Mouse (Mus musculus): ENCODE measurements around the gene Fgf15.

Fgf15 gene

GRCm38 (mm10) chr7:144933336-144933735, 37.0 kb downstream of the Fgf15 start:
- DNase-seq, result no peak

GRCm38 (mm10) chr7:144933796-144934195, 37.5 kb downstream of the Fgf15 start:
- DNase-seq, result peak in 1 of 2 experiments; percentile 21

- DNase-seq, result no peak
Measured at GRCm38 (mm10) chr7:144934901-144935300, 38.6 kb downstream of the Fgf15 start.

DNA sequence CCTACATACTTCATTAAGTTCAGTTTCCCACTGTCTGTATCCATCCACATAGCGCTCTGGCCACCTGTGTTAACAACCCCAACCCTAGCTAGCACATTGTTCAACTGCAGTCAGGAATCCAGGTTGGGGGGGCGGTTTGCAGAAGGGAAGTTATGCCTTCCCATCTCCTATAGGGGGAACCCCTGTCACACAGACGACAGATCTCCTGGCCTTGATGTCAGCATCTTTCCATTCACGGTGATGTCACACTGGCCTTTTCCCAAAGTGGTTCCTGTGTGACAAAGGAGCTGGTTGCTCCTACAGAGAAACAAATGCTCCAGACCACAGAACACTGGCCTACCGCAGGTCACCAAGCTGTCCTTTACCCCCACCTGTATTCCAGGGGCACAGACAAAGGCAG, 39.2 kb downstream of the Fgf15 start:
- DNase-seq, result peak in 1 of 2 experiments; percentile 17

DNA sequence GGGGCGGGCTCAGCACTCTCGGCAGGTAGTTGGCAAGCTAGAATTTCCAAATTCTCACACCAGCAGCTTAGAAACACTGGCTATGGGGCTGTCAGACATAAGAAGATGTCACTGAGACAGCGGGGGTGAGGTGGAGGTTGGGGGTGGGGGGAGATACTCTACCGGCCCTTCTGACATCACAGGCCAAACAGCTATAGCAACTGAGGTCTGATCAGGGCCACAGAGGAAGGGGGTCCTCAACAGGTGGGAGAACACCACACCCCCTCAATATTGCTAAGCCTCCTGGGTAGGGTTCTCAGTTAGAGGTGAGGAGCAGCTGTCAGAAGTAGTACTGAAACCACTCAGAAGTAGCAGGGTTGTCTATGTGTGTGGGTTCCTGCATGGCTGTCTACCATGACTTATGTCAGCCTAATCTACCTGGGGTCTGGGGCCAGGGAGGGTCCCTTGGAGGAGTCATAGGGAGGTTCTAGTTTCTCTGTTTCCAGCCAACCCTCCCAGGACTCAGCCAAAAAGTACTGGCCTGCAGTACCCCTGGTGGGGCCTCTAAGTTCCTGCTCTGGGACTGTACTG, 40.1 kb downstream of the Fgf15 start:
- DNase-seq, result no peak

GRCm38 (mm10) chr7:144937490-144937889, 41.2 kb downstream of the Fgf15 start:
- peak; percentile 94 for DNase-seq

DNA sequence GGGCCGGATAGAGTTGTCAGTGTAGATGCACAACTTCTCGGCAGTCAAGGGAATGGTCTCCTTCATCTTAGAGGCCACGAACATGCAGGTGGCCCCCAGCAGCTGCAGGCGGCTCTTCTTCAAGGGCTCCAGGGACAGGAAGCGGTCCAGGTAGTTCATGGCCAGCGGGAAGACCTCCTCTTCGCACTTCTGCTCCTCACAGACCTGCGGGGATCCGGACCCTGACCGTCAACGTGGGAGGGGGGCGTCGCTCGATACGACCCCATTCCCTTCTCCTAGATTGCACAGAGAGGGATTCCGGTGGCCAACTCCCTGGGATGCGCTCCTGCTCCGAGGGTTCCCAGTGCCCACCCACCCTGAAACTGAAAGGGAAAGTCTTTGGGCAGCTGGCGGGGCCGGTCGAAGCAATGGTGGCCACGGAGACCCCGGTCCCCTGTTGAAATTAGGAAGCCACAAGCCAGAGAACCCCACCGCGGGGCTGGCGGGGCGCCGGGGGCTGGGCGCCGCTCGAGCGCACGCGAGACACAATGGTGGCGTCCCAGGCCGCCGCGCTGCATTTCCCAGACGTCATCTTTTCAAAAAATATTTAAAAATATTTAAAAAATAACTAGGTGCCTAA, 41.7 kb downstream of the Fgf15 start:
- peak in 1 of 2 experiments; percentile 25 for DNase-seq

- no peak for DNase-seq
Measured at GRCm38 (mm10) chr7:144938661-144939343, 42.5 kb downstream of the Fgf15 start.

DNA sequence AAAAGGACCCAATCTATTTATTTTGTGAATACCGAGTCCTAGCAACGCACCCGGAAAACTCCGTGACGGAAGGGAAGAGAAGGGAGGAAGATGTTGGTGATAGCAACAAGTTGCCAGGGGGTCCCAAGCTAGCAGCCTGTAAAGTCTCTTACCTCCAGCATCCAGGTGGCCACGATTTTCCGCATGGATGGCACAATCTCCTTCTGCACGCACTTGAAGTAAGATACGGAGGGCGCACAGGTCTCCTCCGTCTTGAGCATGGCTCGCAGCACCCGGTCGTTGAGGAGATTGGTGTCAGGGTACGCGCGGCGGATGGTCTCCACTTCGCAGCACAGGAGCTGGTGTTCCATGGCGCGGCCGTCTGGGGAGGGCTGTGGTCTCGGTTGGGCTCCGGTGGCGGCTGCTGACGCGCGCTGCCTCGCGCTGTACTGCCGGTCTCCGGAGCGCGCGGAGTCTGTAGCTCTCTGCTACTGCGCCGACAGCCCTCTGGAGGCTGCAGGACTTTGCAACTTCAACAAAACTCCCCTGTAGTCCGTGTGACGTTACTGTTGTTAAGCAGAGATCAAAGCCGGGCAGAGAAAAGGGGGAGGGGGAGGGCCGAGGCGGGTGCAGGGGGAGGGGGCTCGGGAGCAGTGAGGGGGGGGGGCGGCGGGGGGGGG, 43.1 kb downstream of the Fgf15 start, which contains the start of gene Ccnd1:
TSS of gene Ccnd1 (minus strand) at position 582 of the 659 bp plus-strand sequence.
- DNase-seq, result peak; percentile 48 to 50

GRCm38 (mm10) chr7:144940003-144940571, 43.8 kb downstream of the Fgf15 start:
- DNase-seq, result peak; percentile 25 to 28

DNA sequence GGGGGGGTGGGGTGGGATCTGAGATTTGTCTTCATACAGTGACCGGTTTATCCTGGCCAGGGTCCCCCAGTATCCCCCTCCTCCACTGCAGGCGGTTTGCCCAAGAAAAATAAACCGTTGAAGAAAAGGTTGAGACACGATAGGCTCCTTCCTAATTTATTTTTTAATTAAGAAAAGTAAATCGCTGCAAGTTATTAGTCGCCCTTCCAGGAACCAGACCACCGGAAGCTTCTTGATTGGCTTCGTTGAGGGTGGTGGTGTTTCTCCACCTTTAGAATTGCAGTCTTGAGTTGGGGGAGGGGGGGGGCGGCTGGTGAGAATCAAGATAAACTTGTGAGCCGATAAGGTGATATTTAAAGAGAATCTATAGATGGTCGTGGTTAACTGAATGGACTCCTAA, 44.3 kb downstream of the Fgf15 start:
- no peak for DNase-seq

- peak; percentile 62 to 63 for DNase-seq
Measured at GRCm38 (mm10) chr7:144941242-144941831, 45.0 kb downstream of the Fgf15 start.

- DNase-seq, result peak; percentile 9 to 25
Measured at GRCm38 (mm10) chr7:144942071-144942743, 45.9 kb downstream of the Fgf15 start.

DNA sequence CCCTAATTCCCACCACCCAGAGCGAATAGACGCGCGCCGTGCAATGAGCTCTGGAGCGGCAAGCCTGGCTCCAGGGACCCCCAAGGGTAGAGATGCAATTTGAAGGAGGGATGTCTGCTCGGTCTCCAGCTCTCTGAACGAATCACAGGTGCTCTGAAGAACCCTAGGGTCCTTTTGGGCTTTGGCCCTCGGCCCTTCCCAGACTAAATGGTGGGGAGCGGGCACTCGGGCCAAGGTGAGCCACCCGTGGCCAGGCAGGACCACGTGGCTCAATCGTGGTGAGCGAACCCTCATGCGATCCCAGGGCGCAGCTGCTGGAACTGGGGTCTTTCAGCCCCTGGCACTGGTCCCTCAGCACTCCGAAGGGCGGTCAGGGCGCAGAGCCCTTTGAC, 46.4 kb downstream of the Fgf15 start:
- no peak for DNase-seq

- DNase-seq, result peak; percentile 53 to 59
Measured at GRCm38 (mm10) chr7:144943254-144943653, 46.9 kb downstream of the Fgf15 start.
